Mouse (Mus musculus) cerebellum, postnatal 4 days (tissue): ENCODE results near the gene Padi1.

ENCODE experiments used
- DNase-seq, 2 experiments: peaks; one replicate each; pipeline ENCODE4 v3.0.0; 2022; ENCODE audit warnings: low spot score in 2 of 2, mixed read lengths in 1 of 2

Gene Padi1

DNA sequence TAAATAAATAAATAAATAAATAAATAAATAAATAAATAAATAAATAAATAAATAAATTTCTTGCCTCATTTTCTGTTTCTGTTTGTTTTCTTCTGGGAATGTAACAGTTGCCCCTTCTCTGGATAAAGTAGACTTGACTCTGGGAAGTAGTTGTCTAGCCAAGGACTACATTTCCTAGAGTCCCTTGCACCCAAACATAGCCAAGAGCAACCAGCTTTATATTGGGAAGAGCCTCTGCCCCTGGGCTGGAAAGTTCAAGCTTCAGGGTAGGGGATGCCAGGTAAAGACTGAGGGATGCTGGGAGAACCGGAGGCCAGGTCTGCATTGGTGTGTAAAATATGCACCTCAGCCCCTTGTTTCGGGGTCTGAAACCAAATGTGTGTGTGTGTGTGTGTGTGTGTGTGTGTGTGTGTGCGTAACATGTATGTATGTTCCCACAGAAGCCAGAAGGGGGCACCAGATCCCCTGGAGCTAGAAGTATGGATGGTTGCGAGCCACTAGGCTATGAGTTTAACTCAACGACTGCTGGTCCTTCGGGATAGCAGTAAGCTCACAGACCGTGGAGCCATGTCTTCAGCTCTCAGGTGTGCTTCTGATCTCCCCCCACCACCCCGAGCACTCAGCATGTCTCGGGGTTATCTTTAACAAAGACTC, 61.2 kb downstream of the Padi1 start:
- DNase-seq = no peak

DNA sequence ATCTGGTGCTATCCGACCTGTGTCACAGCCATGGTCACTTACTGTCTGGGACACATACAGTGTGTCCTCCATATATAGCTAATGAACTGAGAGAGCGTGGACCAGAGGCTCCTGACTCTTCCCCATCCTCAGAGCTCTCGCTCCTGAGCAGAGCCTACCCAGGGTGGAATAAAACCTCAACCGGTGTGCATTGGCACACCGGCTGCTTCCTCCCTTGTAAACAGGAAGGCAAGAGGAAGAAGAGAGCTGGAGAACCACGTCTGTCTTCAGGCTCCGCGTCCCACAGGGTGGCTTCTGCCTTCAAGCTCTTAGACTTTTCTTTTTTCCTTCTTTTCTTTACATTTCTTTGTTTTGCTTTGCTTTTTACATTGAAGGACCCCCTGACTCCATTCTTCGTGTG, 62.8 kb downstream of the Padi1 start:
- DNase-seq = no peak

DNA sequence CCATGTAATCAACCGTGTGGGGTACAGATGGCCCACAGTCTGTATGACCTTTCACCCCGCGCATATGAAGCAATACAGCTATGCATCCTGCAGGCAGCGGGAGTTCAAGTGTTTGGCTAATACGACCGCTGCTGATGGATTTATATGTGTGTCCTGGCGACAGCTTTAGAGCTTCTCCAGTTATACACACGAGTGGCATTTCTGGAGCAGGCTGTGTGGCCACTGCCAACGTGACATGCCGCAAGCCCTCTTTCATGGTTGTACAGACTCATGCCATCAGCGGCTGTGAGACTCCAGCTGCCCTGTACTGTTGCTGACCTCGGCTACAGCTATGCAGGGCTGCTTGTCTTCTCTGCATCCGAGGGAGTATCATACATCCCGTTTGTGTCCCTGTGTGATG, 65.1 kb downstream of the Padi1 start:
- no peak for DNase-seq

DNA sequence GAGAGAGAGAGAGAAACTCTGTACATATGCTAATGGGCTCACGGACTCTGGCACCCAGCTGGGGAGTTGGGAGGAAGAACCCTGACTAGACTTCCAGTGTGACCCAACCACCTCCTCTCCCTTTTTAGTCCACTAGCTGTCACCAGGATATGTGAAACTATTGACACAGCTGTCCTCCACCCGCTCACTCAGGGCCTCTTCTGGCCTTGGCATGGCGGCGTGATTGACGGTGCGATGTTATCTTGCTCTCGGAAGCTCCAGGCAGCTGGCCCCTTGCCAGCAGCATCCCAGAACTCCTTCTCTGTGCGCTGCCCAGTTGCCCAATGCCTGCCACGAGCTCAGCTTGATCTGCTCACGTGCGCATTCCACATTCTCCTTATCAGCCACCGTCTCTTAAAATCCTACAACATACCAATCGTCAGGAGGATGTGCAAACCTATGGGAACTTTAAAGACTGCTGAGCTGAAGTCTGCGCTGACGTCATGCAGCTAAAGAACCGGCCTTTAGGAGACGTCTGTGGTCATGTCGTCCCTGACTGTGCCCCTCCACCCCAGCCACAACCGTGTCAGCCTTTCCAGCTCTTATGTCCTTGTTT, 65.7 kb downstream of the Padi1 start:
- DNase-seq = peak in 1 of 2 experiments; percentile 32

DNA sequence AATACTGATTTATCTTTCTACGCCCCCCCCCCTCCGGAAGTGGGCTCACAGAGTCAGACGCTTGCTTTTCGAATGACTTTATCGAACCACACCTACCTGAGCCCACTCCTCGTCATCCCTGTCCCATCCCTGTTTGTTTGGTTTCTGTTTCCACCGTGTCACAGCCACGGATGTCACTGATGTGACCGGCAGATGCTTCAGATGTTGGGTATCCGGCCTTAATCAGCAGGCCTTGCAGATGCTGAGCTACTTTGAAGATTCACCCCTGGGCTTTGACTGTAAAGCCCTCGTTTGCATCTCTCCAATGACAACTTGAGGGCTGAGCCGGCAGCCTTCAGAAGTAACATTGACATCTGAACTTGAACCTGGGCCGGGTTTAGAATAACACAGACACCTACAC, 69.0 kb downstream of the Padi1 start:
- no peak for DNase-seq

DNA sequence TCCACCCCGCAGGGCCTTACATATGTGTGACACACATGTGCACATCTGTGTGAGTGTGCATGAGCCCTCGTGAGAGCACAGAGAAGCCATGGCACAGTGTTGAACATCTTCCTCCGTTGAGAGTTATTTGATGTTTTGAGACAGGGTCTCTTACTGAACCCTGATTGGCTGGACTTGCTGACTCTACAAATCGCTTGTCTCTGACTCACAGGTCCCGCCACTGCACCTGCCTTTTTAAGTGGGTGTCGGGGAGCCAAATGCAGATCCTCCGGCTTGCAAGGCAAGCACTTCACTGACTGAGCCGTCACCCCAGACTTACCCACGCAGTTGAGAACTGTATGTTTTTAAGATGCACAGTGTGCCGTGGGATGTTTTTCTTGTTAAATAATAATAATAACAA, 69.7 kb downstream of the Padi1 start:
- DNase-seq = no peak

DNA sequence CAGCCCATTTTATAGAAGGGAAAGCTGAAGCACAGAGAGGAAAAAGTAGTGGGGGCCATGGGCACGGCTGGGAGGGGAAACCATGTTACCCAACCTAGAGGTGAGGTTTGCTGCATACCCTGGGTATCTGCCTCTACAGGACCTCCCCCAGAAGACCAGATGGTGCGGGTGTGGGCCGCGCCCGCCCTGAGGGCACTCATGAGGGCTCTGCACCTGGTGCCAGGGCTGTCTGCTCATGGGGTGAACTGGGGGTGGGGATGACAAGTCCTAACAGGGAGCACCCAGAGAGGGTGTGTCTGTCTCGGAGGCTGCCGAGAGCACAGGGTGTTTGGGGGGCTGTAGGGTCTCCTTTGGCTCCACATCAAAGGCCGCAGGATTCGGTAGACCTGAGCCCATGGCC, 70.7 kb downstream of the Padi1 start:
- DNase-seq = no peak

DNA sequence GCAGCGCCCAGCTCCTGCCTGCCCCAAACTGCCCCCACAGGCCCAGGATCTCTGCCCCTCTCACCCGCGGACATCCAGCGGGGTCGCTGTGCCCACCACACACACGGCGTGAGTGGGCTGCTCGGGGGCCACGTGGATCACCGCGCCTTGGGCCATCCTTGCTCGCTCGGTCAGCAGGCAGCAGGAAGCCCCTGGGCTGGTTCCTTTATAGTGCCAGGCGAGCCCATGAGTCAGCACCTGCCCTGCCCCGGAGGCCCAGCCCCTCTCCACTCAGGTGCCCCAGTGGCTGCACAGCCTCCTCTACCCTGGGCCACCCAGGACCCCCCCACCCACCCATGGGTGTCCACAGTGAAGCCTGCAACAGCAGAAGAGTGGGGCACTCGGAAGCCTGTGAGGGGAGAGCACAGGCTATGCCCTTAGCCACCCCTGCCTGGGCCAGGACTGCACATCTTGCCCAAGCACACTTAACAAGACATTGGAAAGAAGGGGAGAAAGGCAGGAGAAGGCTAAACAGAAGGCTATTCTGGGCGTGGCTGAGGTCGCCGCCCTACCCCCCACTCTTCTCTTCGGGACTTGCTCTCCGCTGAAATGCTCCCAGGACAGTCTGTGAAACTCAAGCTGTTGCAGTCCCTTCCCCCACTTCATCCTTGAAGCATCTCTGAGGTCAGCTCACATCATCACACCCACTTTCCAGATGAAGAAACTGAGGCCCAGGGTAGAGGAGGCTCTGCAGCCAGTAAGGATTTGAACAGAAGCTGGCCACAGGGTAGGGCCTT, 71.4 kb downstream of the Padi1 start, which contains the start of gene Padi4:
TSS of gene Padi4 (minus strand) at position 212 of the 776 bp plus-strand sequence.
- DNase-seq = no peak

DNA sequence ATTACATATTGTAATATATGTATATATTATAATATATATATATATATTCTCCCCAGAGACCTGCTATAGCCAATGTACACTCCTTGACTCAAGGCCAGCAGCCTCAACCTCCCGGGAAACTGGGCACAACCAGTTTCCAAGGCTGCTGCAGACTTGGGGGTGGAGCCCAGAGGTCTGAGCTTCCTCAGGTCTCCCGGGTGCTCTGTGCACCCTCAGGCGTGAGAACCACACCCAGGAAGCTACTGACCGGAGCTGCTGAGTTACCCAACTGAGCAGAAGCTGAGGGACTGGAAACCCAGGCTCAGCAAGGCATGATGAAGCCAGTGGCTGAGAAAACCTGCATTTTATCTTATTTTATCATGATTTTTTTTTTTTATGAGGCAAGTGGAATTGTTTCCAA, 74.5 kb downstream of the Padi1 start:
- DNase-seq = no peak

DNA sequence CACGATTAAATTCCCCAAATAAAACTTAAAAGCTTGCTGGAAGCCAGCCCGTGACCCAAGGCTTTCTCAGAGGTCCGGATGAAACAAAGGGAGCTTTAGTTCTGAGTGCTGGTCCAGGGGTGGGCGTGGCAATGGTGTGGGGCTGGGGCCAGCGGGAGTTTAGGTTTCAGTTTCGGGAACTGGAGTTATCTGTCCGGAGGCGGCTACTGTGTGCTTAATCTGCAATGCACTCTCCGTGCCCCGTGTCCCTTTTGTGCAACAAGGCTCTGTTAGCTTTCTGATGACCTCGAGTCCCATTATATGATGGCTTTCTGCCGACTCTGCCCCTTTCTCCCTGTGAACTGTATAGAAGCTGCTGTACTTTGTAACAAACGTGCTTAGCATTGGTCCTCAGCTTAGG, 75.1 kb downstream of the Padi1 start:
- no peak for DNase-seq

DNA sequence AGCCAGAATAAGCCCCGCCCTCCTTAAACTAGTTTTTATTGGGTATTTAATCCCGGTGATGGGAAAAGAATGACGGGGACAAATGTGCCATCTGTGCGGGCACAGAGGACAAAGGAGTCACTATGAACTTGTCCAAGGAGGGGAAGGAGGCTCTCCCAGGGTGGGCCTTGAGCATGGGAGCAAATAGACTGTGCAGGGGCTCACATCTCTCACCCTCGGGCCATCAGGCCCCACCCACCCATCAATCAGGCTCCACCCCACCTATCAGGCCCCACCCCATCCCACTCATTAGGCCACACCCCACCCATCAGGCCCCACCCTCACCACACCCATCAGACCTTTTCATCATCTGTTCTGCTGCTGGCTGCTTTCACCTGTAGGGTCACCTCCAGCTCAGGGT, 76.6 kb downstream of the Padi1 start:
- no peak for DNase-seq

DNA sequence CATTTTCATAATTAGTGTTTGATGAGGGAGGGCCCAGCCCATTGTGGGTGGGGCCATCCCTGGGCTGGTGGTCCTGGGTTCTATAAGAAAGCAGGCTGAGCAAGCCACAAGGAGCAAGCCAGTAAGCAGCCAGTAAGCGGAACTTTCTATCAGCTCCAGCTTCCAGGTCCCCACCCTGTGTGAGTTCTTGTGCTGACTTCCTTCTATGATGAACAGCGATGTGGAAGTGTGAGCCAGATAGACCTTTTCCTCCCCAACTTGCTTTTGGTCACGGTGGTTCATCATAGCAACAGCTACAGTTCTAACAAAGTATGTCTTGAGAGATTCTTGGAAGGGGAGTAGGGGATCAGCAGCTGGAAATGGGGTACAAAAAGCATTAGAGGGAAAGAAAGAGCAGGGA, 79.6 kb downstream of the Padi1 start:
- no peak for DNase-seq

DNA sequence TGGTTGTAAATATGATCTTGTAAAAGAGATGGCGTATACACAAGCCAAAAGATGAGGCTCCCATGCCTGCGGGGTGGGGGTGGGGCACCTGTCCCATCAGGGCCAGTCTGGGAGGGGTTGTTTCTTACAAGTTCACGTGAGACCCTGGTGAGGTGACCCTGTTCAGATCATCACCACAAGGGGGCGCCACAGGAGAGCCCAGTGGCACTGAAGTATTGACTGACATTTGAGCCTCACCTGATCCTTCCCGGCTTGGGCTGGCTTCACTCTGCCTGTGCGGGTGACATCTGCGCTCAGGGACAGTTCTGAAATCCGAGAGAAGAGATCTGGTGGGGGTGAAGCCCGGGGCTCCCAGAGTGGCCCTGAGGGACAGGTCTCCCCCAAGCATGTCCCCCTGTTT, 82.4 kb downstream of the Padi1 start:
- peak in 1 of 2 experiments; percentile 40 for DNase-seq
